In genomic region chr3:67308725-67309124, GRCm38 (mm10) we compare ENCODE assay signal across 16 mouse cellular contexts.
"Had no signal": no experiment of that assay in that cellular context is flagged by ENCODE, and none has a peak within 500 bp of the region (broad histone marks: within the 10 kb centered on the region; RNA-seq: fewer than 3 reads in every experiment).

No protein-coding gene starts in this region.

- H3K9me3 ChIP-seq: liver, embryonic 12.5 days; neural tube, embryonic 13.5 days; neural tube, embryonic 15.5 days had no signal

- H3K4me2 ChIP-seq: liver, embryonic 12.5 days; lung, embryonic 14.5 days; neural tube, embryonic 13.5 days; neural tube, embryonic 15.5 days had no signal

- DNase-seq: lung, adult 18-20 months; lung, embryonic 14.5 days; lung, postnatal 10 days; lung, postnatal 4 days; retina, postnatal 1 day; right cerebral cortex, adult 18-20 months; right cerebral cortex, postnatal 25 days; right cerebral cortex, postnatal 4 days; spleen, adult 18-20 months; thymus, adult 2 months; thymus, postnatal 36 days had no signal

- H3K36me3 ChIP-seq: liver, embryonic 12.5 days; neural tube, embryonic 13.5 days; neural tube, embryonic 15.5 days had no signal

- H3K4me3 ChIP-seq: liver, embryonic 12.5 days; myocyte; neural tube, embryonic 13.5 days; neural tube, embryonic 15.5 days had no signal

- H3K27ac ChIP-seq: liver, embryonic 12.5 days; liver, embryonic 14.5 days; neural tube, embryonic 13.5 days; neural tube, embryonic 15.5 days had no signal

- H3K27me3 ChIP-seq: liver, embryonic 12.5 days; neural tube, embryonic 13.5 days; neural tube, embryonic 15.5 days had no signal

- H3K9ac ChIP-seq: liver, embryonic 12.5 days; liver, embryonic 14.5 days; lung, embryonic 14.5 days; neural tube, embryonic 13.5 days; neural tube, embryonic 15.5 days had no signal

- H3K4me1 ChIP-seq: liver, embryonic 12.5 days; neural tube, embryonic 15.5 days had no signal

- ATAC-seq: liver, embryonic 12.5 days had no signal
